Mouse (Mus musculus): ENCODE results near the gene Gm6482.
A peak's percentile ranks its signal among the peaks of the same experiment; 100 is the strongest.
"Not testable (repeated sequence)": the region's sequence is repeated elsewhere in the genome, so short reads cannot be mapped to it uniquely, and the experiment has no call there.

GRCm38 (mm10) chr14:41425393-41426075 lies 17.5 kb upstream of the Gm6482 start:
- peak; percentile 50 for TF ChIP-seq CTCF (IDR thresholded peaks at IDR 0.05; ENCODE audit: low read depth)
- not testable (repeated sequence) for TF ChIP-seq EP300 (optimal IDR thresholded peaks at IDR 0.05)
